Mouse (Mus musculus) thymus, postnatal 4 days (tissue): ENCODE data around the gene Noxo1.
A peak's percentile ranks its signal among the peaks of the same experiment; 100 is the strongest.
"Not testable (repeated sequence)": the region's sequence is repeated elsewhere in the genome, so short reads cannot be mapped to it uniquely, and the experiment has no call there.

Source experiments
- DNase-seq: peaks from one replicate; pipeline ENCODE4 v3.0.0; 2021

The Noxo1 gene

GRCm38 (mm10) chr17:24696011-24696697 is at the start of gene Noxo1, which contains the start of gene Gfer:
Noxo1 (plus strand) TSS chr17:24696234.
Gfer (minus strand) TSS chr17:24696156.
- DNase-seq: peak; percentile 92

GRCm38 (mm10) chr17:24646381-24646780 is 49.7 kb upstream of the Noxo1 start:
- no peak for DNase-seq

- no peak for DNase-seq
These were observed 48.5 kb upstream of the Noxo1 start for GRCm38 (mm10) chr17:24647493-24647892.

- no peak for DNase-seq
These were observed 47.2 kb upstream of the Noxo1 start for GRCm38 (mm10) chr17:24648731-24649377.

- DNase-seq: peak; percentile 52
These were observed 46.4 kb upstream of the Noxo1 start for GRCm38 (mm10) chr17:24649581-24650069.

GRCm38 (mm10) chr17:24650070-24650616 is 45.9 kb upstream of the Noxo1 start, which contains the start of gene Slc9a3r2:
Slc9a3r2 (minus strand) TSS chr17:24650327.
- peak; percentile 64 for DNase-seq

GRCm38 (mm10) chr17:24650766-24651165 is 45.3 kb upstream of the Noxo1 start:
- DNase-seq: no peak

- DNase-seq: no peak
These were observed 44.2 kb upstream of the Noxo1 start for GRCm38 (mm10) chr17:24651835-24652234.

- DNase-seq: peak; percentile 85
These were observed 41.9 kb upstream of the Noxo1 start for GRCm38 (mm10) chr17:24653967-24654710.

GRCm38 (mm10) chr17:24654969-24655368 is 41.1 kb upstream of the Noxo1 start:
- DNase-seq: no peak

- DNase-seq: peak; percentile 44
These were observed 37.8 kb upstream of the Noxo1 start, which contains the start of gene Npw for GRCm38 (mm10) chr17:24658017-24658758. Npw (minus strand) TSS chr17:24658457.

- not testable (repeated sequence) for DNase-seq
These were observed 29.0 kb upstream of the Noxo1 start for GRCm38 (mm10) chr17:24667011-24667410.

- DNase-seq: peak; percentile 74
These were observed 28.6 kb upstream of the Noxo1 start for GRCm38 (mm10) chr17:24667416-24667815.

GRCm38 (mm10) chr17:24669214-24669544 is 26.9 kb upstream of the Noxo1 start:
- DNase-seq: not testable (repeated sequence)

- peak; percentile 99 for DNase-seq
These were observed 26.3 kb upstream of the Noxo1 start, which contains the start of gene Zfp598 for GRCm38 (mm10) chr17:24669545-24670245. Zfp598 (plus strand) TSS chr17:24669687.

GRCm38 (mm10) chr17:24670246-24670844 is 25.7 kb upstream of the Noxo1 start:
- DNase-seq: no peak

GRCm38 (mm10) chr17:24671346-24671745 is 24.7 kb upstream of the Noxo1 start:
- DNase-seq: no peak

- no peak for DNase-seq
These were observed 23.9 kb upstream of the Noxo1 start for GRCm38 (mm10) chr17:24672141-24672540.

GRCm38 (mm10) chr17:24674277-24674676 is 21.8 kb upstream of the Noxo1 start:
- no peak for DNase-seq

GRCm38 (mm10) chr17:24676187-24676586 is 19.8 kb upstream of the Noxo1 start:
- DNase-seq: peak; percentile 87

GRCm38 (mm10) chr17:24676877-24677276 is 19.2 kb upstream of the Noxo1 start:
- DNase-seq: no peak
